Mouse (Mus musculus) gastrocnemius, adult 18-20 months (tissue): ENCODE measurements at regions not wholly inside any gene's neighbourhood (a gene's known extent, or its start where the extent isn't known, plus 50 kb on each side); places are given as distances from the start of the nearest gene placed in this dataset.

ENCODE experiments used
- DNase-seq: peaks from one replicate; pipeline ENCODE4 v3.0.0; 2021; ENCODE audit warnings: low spot score

DNA sequence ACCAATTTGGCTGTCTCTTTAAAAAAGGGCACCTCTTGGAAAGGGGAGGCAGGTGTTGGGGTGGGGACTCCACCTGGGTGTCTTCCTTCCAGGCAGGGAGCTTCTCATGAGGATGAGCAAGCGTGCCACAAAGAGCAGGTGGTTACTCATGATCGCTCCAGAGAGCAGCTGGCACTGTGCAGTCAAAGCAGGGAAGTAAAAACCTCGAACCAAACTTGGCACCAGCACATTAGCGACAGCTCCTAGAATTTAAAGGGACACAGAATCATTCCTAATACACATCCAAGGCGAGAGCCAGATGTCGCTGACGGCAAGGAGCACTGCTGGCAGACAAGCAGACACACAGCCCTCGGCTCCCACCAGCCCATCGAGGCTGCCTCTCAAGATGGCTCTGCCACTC lies 70.4 kb downstream of the Irx5 start:
- no peak for DNase-seq

DNA sequence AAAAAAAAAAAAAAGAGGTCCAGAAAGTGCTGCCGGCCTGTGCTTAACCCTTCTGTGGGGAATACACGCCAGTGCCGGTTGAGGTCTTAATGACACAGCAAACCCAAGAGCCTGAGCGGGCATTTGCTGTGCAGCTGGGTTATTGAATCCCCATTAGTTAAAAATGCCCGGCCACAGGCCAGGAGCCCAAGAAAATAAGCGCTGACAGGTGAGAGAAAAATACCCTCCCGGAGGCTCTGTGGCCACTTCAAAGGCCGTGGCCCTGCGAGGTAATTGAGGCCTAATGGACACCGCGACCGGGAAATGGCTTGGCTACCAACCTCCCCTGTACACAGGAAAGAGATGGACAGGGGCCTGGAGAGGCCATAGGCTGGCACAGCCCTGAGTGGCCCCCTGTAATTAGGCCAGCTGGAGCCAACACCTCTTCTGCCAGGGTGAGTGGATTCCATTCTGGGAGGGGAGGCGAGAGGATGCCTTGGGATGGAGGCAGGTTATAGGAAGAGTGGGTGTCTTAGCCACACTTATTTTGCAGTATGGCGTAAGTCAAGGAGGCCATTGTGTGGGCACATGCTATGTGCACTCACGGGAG lies 79.7 kb downstream of the Irx5 start:
- DNase-seq: no peak

DNA sequence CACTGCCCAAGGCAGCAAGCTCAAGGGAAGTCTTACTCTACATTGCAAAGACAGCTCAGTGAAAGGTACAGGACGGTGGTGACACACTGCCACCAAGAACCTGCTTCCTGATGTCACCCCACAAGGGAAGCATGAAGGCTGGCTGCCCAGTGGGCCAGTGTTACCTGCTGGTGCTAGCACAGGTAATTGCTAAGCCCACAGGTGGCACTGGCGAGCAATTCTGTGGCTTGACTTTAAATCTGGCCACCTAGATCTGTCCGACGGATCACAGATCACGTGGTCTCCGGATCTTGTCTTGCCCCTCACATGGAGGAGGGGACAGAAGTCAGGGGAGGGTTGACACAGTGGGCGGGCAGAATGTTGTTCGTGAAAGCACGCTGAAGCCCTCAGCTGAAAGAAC lies 80.9 kb downstream of the Irx5 start:
- no peak for DNase-seq

DNA sequence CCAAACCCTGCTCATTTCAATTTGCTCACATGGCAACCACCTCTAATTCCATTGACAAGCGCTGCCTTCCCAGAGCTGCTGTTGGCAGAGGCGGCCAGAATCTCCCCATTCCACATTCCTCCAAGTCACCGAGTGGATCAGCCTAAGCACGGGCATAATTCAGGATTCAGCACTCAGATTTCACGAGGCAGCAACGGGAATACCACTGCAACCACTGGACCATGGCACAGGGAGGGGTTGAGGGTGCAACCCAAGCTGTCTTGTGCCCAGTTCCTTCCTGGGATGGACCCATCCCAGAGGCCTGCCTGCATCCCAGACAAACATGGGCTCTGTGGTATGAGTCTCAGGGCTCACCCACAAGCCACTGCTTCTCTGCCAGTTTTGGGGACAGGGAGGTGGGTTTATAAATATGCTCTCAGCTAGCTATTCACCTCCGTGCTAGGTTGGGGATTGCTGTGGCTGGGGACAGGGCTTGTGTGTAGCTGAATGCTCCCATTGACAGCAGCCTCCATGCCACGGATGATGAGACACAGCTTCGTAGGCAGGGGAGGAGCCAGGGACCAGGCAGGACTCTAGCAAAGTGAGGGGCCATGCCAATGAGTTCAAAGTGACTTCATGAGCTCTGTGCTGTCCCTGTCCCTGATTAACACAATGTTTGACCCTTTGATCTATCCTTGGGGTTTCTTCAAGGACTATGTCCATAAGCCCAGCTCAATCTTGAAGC lies 82.5 kb downstream of the Irx5 start:
- DNase-seq: no peak

DNA sequence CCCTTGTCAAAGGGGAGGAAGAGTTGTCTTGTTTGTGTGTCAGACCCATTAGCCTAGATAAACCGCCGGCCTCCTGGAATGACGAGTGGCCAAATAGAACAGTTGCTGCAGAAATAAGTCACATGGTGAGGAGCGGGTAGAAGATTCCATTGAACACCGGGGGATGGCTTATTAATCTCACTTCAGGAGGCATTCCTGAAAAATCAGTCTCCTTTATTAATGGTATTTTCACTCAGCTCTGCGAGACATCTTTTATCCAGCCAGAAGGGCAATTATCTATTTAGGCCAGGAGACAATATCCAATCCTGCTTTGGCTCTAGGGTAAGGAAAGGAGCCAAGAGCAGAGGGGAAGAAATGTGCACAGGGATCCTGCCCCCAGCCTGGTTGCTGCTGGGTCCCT lies 84.7 kb downstream of the Irx5 start:
- no peak for DNase-seq

DNA sequence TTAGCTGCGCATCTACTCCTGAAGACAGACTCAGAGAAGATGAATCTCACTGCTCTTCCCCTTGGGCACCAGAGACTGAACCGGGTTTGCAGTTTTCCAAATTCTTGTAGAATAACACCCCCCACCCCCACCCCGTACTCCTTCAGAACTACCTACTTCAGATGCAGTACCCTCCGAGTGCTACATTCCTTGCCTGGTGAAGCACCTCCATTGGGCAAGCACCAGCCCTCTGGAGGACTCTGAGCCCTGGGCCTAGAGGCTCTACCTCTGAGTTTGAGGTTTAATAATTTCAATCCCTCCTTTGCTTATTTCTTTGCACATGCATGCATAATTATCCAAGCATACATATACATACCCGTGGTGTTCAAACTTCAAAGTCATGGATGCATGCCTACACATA lies 101.9 kb downstream of the Irx5 start:
- DNase-seq: no peak

DNA sequence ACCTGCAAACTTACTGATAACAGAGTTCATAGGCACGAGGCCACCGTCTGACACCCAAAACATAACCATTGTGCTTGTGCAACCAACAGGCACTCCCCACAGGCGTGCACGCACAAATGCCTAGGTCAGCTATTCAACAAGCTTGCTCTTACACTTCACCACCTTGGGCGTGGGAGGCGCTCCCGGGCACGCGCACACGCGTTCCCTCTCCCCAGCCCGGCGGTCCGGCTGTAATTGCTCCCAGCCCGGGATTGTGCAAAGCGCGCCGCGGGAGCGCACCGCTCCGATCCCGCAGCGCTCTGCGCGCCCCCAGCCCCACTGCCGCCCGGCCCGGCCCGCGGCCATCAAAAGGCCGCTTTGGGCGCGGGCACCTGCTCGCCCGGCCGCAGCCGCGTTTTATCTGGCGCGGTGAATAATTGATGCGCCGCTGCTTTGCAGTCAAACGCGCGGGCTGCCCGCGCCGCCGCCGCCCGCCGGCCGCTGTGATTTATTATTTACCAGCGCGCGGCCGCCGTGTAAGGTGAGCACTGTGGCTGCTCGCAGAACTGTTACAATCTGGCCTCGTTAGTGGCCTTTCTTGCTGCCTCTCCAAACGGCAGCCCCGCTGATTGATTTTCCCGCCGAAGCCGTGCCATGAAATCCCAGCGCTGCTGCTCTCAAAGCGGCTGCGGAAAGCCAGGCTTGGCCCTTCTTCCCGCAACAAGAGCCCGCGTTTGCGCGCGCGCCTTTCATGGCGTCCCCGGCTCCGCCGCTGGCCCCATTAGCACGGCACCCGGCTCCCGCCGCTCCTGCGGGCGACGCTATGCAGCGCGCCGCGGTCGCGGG lies 102.9 kb downstream of the Irx5 start:
- no peak for DNase-seq

DNA sequence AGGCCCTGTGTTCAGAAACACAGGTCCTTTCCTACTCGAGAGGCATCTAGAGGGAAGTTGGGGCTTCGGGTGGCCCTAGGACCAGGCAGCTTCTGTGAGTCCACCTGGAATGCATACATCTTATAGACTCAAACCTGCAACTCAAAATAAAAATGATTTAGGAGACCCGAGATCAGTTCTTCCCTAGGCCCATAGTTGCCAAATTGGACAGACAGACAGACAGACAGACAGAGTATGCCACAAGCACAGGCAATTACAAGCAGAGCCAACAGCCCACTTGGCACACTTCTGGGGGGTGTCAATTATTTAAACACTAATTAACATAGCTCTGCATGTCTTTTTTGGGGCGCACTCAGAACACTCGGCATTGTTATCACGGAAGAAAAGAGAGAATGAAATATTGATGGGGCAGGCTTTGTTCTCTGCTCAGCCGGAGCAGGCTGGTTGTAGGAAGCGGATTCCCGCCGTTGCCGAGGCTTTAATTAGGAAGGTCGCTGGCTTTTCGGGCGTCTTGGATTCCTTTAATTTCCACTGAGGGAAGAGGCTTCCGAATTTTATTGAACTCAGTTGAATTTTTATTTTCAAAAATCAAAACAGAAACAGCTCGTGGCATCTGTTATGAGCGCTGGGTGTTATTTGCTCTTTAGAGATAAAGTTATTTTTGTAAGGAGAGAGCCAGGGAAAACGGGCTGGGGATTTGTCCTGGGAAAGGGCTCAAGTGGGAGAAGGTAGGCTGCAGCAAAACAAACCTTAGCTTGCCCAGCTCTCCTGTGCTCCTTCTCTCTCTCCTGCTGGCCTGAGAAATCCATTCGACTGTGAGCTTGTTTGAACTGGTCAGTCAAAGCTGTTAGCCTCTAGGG lies 111.9 kb downstream of the Irx5 start:
- DNase-seq: no peak

DNA sequence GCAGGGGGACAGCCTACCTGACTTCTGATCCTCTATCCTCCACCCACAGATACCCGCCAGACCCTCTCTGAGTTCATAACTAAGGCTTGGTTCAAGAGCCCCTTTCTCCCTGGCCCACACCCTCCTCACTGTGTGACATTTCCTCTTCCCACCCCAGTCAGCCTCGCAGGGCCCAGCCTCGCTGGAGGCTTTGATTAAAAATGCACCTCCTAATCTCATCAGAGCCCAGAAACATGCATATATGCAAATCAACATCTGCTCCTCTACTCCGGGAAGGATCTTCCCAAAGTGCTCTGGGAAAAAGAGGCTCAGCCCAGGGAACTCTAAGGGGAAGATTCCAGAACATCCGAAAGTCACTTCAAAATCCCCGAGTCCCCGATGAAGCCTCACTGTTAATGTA lies 114.8 kb downstream of the Irx5 start:
- DNase-seq: no peak

DNA sequence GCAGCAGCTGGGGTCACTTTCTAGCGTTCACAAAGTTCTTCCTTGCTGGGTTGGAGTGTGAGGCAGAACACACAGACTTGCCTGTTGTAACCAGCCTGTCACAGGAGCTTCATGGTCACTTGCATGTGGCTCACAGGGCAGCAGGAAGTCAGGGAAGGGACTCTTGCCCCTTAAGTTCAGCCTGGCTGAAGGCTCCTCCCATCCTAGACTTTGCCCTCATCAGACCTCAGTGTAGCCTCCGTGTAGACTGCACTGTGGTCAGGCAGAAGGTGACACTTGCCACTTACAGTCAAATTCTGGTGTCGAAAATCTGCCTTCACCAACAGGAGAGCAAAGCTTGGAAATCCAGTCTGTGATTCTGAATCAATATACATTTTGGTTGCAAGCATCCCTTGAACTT lies 115.4 kb downstream of the Irx5 start:
- no peak for DNase-seq

DNA sequence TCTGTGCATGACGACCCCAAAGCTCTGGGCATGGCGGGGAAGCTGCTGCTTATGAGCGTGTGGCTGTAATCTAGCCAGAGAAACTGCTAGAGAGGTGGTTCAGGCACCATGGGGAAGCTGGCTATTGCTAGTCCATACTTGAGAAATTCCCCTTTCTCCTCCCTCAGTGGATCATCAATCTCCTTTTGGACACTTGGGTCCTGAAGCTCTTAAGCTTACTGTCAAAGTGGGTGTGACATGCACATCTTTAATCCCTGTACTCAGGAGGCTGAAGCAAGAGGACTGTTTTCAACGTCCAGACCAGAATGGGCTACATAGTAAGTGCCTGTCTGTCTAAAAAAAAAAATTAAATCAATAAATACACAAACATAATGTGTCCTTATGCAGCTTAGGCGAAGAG lies 125.0 kb downstream of the Irx5 start:
- no peak for DNase-seq

DNA sequence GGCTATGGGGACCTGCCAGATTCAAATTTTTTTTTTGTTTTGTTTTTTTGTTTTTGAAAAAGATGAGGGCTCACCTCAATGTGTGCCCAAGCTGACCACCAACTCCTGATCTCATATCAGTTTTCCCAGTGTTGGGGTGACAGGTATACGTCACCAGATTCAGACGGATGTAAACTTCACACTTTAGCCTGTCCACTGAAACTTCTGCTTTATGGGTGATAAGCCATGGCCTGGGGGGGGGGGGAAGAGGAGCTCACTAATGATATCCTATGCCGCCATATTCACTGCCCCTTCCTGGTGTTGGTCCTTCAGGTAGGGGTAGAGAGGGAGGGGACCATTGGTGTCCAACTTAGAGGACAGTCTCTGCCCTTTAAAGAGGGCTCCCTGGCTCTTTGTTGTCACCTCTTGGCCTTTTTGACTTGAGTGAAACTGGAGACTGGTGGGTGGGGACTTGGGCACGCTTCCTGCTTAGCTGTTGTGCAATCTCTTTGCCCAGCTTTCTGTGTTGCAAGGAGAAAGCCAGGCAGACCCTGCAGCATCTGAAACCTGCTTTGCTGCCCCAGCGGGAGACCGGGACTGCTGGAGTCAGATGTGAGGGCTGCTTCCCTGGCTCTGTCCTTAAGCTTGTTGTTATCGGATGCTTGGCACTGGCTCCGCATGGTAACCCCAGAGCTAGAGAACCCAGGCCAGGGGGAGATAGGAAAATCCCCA lies 125.8 kb downstream of the Irx5 start:
- no peak for DNase-seq

DNA sequence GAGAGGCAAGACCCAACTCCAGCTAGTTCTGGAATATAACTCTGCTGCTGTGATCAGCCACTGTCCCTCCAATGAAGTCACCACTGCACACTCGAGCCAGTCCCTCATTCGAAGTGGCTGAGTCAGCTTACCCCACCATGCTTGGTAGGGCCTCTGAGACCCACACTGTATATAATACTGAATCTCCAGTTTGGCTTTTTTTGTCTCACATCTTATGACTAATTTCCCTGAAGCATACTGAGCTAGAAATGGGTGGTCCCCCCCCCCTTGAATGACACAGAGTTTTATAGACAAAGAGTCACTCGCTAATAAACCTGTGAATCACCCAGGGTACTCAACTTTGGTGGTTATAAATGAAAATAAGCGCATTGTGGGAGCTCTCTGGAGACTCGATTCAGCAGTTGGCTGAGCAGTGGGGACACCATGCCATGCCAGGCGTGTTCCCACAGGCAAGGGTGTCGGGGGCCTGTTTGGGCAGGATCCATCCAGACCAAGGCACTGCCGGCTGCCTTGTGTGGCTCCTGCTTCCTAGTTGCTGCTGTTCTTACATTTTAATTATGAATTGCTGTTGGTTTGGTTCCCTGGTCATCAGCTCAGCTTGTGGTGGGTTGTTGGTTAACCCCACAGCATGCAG lies 131.2 kb downstream of the Irx5 start:
- DNase-seq: no peak

DNA sequence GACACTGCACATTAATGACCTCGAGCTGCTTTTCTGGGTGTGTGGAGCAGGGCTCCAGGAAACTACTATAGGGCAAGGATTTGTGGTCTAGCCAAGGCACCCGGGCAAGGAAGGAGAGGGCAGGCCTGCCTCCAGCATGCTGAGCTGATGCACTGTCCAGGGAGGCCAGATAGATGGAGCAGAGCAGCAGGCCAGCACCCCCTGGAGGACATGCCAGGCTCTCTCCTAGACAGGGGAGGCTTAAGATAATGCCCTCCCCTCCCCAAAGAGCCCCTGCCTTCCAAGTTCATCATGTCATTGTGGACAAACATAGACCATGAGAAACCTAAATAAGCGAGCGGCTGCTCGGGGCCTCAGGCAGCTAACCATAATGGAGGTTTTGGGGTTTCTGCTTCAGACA lies 134.1 kb downstream of the Irx5 start:
- no peak for DNase-seq

DNA sequence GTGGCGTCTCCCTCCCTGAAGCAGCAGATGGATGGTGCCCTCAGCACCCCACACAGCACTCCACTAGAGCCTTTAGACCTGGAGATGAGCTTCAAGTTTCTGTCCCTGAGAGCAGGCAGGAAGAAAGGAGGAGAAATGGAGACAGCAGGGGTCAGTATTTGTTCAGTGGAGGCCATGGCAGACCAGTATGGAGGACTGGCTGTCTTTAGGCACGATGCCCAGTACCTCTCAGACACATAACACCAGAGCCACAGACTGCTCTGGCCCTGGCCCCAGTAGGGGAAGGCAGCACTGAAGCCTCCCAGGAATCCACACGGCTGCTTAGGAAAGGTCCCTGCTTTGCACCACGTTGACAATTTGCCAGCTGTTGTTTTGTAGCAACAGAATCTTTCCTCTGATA lies 136.0 kb downstream of the Irx5 start:
- peak; percentile 28 for DNase-seq

DNA sequence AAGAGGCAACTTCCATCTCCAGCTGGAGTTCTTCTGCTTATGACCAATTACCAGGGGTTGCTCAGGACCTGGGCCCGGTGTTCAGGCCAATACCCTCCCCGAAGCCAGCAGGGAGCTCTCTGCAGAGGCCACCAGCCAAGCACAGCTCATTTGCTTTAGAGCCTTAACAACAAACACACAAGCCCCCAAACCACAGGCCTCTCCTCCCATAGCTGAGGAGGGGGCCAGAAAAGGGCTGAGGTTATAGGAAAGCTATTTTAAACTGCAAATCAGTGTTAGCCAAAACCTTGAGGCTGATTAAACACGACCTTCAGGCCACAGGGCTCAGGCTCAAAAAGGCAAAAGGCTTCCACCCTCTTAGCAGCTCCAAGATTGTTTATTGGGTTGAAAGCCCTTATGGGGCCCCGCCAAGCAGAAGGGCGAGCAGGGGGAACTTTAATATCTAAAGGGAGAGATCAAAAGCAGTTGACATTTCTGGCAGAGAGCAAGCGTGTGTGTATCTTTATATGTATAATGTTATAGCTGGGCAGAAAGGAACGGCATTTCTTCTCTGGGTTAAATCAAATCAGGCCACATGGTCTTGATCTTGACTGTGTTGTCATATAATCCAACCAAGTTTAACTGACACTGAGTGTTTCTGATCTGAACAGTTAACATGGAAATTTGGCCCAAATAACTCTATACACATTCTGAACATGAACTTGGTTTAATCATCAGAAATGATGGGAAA lies 148.3 kb downstream of the Irx5 start:
- DNase-seq: no peak

DNA sequence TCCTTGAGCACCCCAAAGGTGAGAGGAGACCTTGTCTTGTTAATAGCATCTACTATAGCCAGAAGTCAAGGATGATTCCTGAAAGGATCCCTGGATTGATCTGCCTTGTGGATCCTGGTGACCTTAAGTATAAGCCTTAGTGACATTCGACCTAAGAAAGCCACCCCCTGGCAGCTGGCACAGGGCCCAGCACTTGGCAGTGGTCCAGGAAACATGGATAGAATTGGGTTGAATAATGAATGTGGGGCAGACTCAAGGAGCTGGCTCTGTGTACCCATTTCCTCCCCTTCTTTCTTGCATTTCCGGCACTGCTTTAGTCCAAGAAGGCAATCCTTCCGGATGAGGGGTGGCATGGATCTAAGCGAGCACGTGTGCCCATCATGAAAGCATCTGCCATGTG lies 149.0 kb downstream of the Irx5 start:
- DNase-seq: no peak

DNA sequence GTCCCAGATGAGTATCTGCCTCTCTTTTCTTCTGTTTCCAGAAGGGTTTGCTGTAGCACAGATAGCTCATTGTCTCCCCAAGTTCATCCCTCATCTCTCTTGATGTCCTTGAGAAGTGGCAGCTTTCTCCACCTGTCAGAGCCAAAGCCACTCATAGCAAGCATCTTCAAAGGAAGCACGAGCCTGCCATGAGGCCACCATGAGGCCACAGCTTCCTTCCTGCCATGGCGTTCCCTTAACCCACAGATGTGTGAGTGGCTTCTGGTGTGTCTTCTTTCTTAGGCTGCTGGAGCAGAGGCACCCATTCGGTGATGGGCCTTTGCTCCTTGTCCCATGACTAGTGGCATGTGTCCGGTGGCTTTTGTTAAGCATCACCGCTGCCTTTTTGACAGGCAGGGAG lies 149.5 kb downstream of the Irx5 start:
- DNase-seq: no peak

DNA sequence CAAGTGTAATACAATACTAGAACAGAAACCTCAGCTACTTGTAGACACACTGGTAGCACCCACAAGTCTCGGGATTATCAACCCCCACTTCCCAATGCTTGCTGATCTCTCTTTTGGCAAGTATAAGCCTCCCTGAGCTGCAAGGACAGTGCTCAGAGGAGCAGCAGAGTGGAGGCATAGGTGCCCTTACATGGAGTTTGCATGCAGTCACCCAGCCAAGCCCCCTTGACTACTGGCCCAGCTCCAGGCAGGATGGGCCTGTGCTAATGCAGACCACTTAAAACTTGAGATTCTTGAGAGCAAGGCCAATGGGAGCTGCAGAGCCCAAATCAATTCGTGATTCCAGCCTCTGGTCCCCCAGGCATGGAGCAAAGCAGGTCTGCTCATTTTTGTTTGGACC lies 158.0 kb downstream of the Irx5 start:
- DNase-seq: no peak

DNA sequence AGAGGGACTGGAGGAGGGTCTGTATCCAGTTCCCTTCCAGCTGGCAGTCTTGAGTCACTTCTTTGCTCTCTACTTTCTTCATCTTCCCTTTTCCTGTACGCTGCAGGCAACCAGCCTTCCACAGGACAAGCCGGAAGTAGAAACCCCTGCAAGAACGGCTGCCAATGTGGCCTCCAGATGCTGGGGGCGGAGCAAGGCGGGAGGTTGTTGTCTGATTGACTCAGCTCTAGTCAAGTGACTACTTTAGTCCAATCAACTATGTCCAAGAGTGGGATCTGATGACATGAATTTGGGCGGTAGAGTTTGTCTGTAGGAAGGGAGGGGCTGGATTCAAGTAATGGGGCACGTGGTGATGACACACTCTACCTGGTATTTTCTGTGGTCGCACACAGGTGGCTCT lies 156.1 kb upstream of the Irx6 start:
- DNase-seq: no peak
